Mouse (Mus musculus): ENCODE measurements at regions not wholly inside any gene's neighbourhood (a gene's known extent, or its start where the extent isn't known, plus 50 kb on each side); places are given as distances from the start of the nearest gene placed in this dataset.

DNA sequence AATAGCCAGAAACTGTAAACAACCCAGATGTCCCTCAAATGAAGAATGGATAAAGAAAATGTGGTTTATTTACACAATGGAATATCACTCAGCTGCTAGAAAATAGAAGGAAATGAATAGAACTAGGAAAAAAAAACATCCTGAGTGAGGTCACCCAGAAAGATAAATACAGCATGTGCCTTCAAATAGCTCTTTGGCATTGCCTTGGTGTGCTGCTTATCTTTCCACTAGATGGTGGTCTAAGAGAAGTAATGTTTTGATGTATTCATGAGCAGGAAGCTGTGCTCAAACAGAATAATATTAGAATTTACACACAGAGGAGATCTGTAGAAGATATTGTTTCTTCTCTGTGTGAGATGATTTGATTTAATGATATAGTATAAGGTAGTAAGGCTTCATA is 78.8 kb downstream of the Zfp619 start:
- H3K27ac ChIP-seq (ENCODE audit: low read depth, low read length), result no peak overlapping the region
- H3K9ac ChIP-seq (ENCODE audit: low read depth, low read length), result no peak overlapping the region
- H3K4me3 ChIP-seq (ENCODE audit: low read length), result no peak overlapping the region
- H3K4me1 ChIP-seq (ENCODE audit: control insufficient read depth, insufficient read depth, low read length), result no peaks in the 10 kb centered on the region
- no peak overlapping the region for H3K4me2 ChIP-seq (replicated peaks; ENCODE audit: low read depth, low read length)
- H3K36me3 ChIP-seq (ENCODE audit: control insufficient read depth, insufficient read depth, low read length), result no peaks in the 10 kb centered on the region
- no peaks in the 10 kb centered on the region for H3K27me3 ChIP-seq (ENCODE audit: control insufficient read depth, insufficient read depth, low read length)
- no peak for ATAC-seq (ENCODE audit: low FRiP score, low TSS enrichment)
- H3K9me3 ChIP-seq (ENCODE audit: control insufficient read depth, low read length), result no peaks in the 10 kb centered on the region

DNA sequence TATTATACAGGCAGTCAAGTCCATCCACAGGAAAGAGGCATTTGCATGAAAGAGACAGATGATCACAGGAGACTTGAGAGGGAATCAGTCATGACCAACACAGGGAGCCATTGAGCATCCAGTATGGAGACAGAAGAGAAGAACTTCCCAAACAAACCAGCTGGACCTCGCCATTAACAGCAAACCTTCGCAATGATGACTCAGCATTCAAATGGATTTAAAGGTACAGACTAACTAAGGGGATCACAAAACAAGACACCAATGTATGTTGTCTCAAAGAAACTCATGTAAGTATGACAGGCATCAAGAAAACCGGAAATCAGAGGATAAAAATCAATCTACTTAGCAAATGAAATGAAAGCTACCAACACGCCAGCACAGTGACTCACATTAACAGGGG is 96.2 kb downstream of the Zfp619 start:
- no peaks in the 10 kb centered on the region for H3K9me3 ChIP-seq (ENCODE audit: control insufficient read depth, low read length)
- H3K4me2 ChIP-seq (replicated peaks; ENCODE audit: low read depth, low read length), result no peak overlapping the region
- H3K36me3 ChIP-seq (ENCODE audit: control insufficient read depth, insufficient read depth, low read length), result no peaks in the 10 kb centered on the region
- no peaks in the 10 kb centered on the region for H3K27me3 ChIP-seq (ENCODE audit: control insufficient read depth, insufficient read depth, low read length)
- H3K9ac ChIP-seq (ENCODE audit: low read depth, low read length), result no peak overlapping the region
- no peak for ATAC-seq (ENCODE audit: low FRiP score, low TSS enrichment)
- no peak overlapping the region for H3K27ac ChIP-seq (ENCODE audit: low read depth, low read length)
- H3K4me3 ChIP-seq (ENCODE audit: low read length), result no peak overlapping the region
- no peaks in the 10 kb centered on the region for H3K4me1 ChIP-seq (ENCODE audit: control insufficient read depth, insufficient read depth, low read length)
- 83% methylated on average over 4 of the region's 4 CpGs for WGBS

DNA sequence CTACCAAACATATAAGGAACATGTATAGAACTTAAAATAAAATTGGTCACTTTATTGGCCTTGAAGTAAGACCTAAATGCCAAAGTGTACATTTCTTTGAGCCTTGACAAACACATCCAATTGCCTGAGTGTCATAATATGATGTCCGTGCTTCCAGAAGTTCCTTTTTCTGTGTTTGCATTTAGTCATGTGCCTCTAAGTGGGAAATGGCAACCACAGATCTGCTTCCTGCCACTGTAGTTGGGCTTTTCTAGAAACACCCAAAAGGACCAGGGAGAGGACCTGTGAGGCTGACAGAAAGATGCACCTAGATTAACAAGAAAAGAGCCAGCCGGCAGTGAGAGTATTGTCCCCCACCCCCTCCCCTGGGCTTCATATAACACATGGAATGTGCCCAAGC is 97.5 kb downstream of the Zfp619 start:
- no peak for ATAC-seq (ENCODE audit: low FRiP score, low TSS enrichment)
- H3K27me3 ChIP-seq (ENCODE audit: control insufficient read depth, insufficient read depth, low read length), result no peaks in the 10 kb centered on the region
- 86% methylated on average over 2 of the region's 2 CpGs for WGBS

DNA sequence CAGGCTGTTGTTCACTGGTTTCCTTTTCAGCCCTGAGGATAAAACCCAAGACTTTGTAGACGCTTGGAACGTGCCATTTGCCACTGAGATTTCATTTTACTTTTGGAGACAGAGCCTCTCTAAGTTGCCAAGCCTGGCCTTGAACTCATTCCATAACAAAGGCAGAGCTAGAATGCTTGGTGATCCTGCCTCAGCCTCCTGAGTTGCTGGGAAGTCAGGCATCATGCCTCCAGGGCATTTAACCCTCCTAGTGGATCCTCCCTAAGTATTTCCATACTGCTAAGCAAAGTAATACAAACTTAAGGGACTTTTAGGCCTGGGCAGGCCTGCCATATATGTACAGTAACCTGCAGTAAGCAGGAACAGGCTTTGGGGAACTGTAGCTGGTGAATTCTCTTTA is 104.2 kb downstream of the Zfp619 start:
- Histone ChIP-seq H3K9me3 (ENCODE audit: control insufficient read depth, low read length) (no peaks in the 10 kb centered on the region), H3K27ac (ENCODE audit: low read depth, low read length) (no peak overlapping the region), H3K27me3 (ENCODE audit: control insufficient read depth, insufficient read depth, low read length) (no peaks in the 10 kb centered on the region), H3K4me3 (ENCODE audit: low read length) (no peak overlapping the region), H3K4me1 (ENCODE audit: control insufficient read depth, insufficient read depth, low read length) (no peaks in the 10 kb centered on the region), H3K36me3 (ENCODE audit: control insufficient read depth, insufficient read depth, low read length) (no peaks in the 10 kb centered on the region), H3K9ac (ENCODE audit: low read depth, low read length) (no peak overlapping the region), H3K4me2 (replicated peaks; ENCODE audit: low read depth, low read length) (no peak overlapping the region)
- 85% methylated on average over 2 of the region's 2 CpGs for WGBS
- ATAC-seq (ENCODE audit: low FRiP score, low TSS enrichment), result no peak

More for the DNA sequence above, 97.5 kb downstream of the Zfp619 start:
- no peaks in the 10 kb centered on the region for H3K36me3 ChIP-seq (ENCODE audit: control insufficient read depth, insufficient read depth, low read length)
- no peak overlapping the region for H3K4me3 ChIP-seq (ENCODE audit: low read length)
- H3K9ac ChIP-seq (ENCODE audit: low read depth, low read length), result no peak overlapping the region
- no peak overlapping the region for H3K4me2 ChIP-seq (replicated peaks; ENCODE audit: low read depth, low read length)
- no peaks in the 10 kb centered on the region for H3K9me3 ChIP-seq (ENCODE audit: control insufficient read depth, low read length)
- H3K4me1 ChIP-seq (ENCODE audit: control insufficient read depth, insufficient read depth, low read length), result no peaks in the 10 kb centered on the region
- H3K27ac ChIP-seq (ENCODE audit: low read depth, low read length), result no peak overlapping the region

DNA sequence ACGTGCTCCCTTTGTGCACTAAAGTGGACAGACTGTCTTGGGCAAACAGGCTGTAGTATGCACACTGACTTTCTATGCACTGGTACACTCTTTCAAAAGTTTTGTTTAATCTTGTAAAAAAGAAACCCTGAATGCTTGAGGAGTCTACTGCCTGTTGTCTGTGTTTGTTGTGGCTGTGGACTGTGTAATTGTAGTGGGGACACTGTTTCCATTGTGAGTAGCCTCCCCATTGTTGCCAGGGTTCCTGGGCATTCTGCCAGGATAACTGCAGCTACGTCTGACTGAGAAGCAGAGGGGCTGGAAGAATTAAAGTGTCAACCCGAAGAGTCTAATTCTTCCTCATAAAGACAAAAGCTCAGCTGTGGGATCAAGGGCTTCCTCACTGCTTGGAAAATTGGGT is 115.3 kb downstream of the Zfp619 start:
- no peaks in the 10 kb centered on the region for H3K9me3 ChIP-seq (ENCODE audit: control insufficient read depth, low read length)
- 42% methylated on average over 3 of the region's 3 CpGs for WGBS
- H3K27ac ChIP-seq (ENCODE audit: low read depth, low read length), result no peak overlapping the region
- no peak overlapping the region for H3K9ac ChIP-seq (ENCODE audit: low read depth, low read length)
- H3K4me1 ChIP-seq (ENCODE audit: control insufficient read depth, insufficient read depth, low read length), result no peaks in the 10 kb centered on the region
- H3K4me3 ChIP-seq (ENCODE audit: low read length), result no peak overlapping the region
- no peak overlapping the region for H3K4me2 ChIP-seq (replicated peaks; ENCODE audit: low read depth, low read length)
- no peak for ATAC-seq (ENCODE audit: low FRiP score, low TSS enrichment)
- no peaks in the 10 kb centered on the region for H3K27me3 ChIP-seq (ENCODE audit: control insufficient read depth, insufficient read depth, low read length)
- H3K36me3 ChIP-seq (ENCODE audit: control insufficient read depth, insufficient read depth, low read length), result no peaks in the 10 kb centered on the region

DNA sequence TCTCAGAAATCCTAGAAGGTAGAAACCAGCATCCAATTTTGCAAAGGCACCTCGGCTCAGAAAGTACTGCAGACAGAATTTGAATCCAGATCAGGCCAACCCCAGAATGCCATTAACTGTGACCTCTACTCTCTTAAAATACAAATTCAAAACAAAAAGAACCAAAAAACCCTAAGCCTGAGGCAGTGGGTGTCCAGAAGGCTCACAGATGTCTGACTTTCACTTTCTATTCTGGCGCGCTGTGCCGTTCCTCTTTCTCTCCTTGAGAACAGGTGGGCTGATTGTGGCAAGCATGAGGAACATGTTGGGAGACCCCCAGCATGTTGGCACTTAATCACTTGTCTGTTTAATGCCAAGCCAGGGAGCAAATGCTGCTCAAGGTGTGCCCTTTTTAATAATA is 124.8 kb downstream of the Zfp619 start:
- no peak for ATAC-seq (ENCODE audit: low FRiP score, low TSS enrichment)
- WGBS, result 94% methylated on average over 4 of the region's 4 CpGs
- H3K27ac ChIP-seq (ENCODE audit: low read depth, low read length), result no peak overlapping the region
- no peak overlapping the region for H3K4me3 ChIP-seq (ENCODE audit: low read length)
- H3K9me3 ChIP-seq (ENCODE audit: control insufficient read depth, low read length), result no peaks in the 10 kb centered on the region
- H3K36me3 ChIP-seq (ENCODE audit: control insufficient read depth, insufficient read depth, low read length), result no peaks in the 10 kb centered on the region
- no peak overlapping the region for H3K9ac ChIP-seq (ENCODE audit: low read depth, low read length)
- H3K27me3 ChIP-seq (ENCODE audit: control insufficient read depth, insufficient read depth, low read length), result no peaks in the 10 kb centered on the region
- no peaks in the 10 kb centered on the region for H3K4me1 ChIP-seq (ENCODE audit: control insufficient read depth, insufficient read depth, low read length)
- no peak overlapping the region for H3K4me2 ChIP-seq (replicated peaks; ENCODE audit: low read depth, low read length)

DNA sequence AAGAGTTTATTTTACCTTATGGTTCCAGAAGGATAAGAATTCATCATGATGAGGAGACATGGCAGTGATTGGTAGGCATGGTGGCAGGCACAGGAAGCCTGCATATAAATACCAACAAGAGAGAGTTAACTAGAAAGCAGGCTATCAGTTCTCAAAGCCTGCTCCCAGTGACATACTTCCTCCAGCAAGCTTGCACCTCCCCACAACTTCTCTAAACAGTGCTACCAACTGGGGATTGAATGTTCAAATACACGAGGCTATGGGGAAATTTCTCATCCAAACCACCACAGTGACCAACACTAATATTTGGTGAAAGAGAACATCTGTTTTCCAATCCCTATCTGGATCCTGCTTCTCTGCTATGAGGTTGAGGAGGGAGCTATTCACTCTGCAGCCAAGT is 125.8 kb downstream of the Zfp619 start:
- Histone ChIP-seq H3K36me3 (ENCODE audit: control insufficient read depth, insufficient read depth, low read length) (no peaks in the 10 kb centered on the region), H3K9me3 (ENCODE audit: control insufficient read depth, low read length) (no peaks in the 10 kb centered on the region), H3K4me2 (replicated peaks; ENCODE audit: low read depth, low read length) (no peak overlapping the region), H3K4me3 (ENCODE audit: low read length) (no peak overlapping the region), H3K27me3 (ENCODE audit: control insufficient read depth, insufficient read depth, low read length) (no peaks in the 10 kb centered on the region), H3K9ac (ENCODE audit: low read depth, low read length) (no peak overlapping the region), H3K4me1 (ENCODE audit: control insufficient read depth, insufficient read depth, low read length) (no peaks in the 10 kb centered on the region), H3K27ac (ENCODE audit: low read depth, low read length) (no peak overlapping the region)
- WGBS, result 43% methylated on average over 1 of the region's 1 CpGs
- no peak for ATAC-seq (ENCODE audit: low FRiP score, low TSS enrichment)

DNA sequence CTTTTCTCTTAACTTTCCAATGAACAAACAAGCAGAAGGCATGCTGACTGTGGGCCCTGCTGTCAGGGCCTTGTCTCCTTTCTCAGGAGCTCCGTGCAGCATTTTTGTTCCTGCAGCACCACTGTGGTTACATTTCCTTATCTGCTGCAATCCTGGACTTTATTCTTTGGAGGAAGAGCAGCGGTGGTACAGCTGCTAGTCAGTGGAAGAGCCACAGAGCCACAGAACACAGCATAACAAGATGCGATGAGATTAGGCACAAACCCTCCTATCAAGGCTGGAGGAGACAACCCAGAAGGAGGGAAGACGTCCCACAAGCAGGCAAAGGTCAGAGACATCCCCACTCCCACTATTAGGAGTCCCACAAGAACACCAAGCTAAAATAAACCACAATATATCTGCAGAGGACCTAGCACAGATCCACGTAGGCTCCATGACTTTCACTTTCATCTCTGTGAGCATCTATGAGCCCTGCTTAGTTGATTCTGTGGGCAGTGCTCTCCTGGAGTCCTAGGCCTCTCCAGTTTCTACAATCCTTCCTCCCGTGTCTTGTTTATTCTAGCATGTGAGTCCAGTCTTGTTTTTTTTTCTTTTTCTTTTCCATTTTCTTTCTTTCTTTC is 133.0 kb downstream of the Zfp619 start:
- no peak overlapping the region for H3K27ac ChIP-seq (ENCODE audit: low read depth, low read length)
- no peak overlapping the region for H3K4me2 ChIP-seq (replicated peaks; ENCODE audit: low read depth, low read length)
- no peaks in the 10 kb centered on the region for H3K4me1 ChIP-seq (ENCODE audit: control insufficient read depth, insufficient read depth, low read length)
- H3K9me3 ChIP-seq (ENCODE audit: control insufficient read depth, low read length), result no peaks in the 10 kb centered on the region
- no peak overlapping the region for H3K9ac ChIP-seq (ENCODE audit: low read depth, low read length)
- no peaks in the 10 kb centered on the region for H3K27me3 ChIP-seq (ENCODE audit: control insufficient read depth, insufficient read depth, low read length)
- ATAC-seq (ENCODE audit: low FRiP score, low TSS enrichment), result no peak
- no peaks in the 10 kb centered on the region for H3K36me3 ChIP-seq (ENCODE audit: control insufficient read depth, insufficient read depth, low read length)
- 65% methylated on average over 6 of the region's 6 CpGs for WGBS
- no peak overlapping the region for H3K4me3 ChIP-seq (ENCODE audit: low read length)

DNA sequence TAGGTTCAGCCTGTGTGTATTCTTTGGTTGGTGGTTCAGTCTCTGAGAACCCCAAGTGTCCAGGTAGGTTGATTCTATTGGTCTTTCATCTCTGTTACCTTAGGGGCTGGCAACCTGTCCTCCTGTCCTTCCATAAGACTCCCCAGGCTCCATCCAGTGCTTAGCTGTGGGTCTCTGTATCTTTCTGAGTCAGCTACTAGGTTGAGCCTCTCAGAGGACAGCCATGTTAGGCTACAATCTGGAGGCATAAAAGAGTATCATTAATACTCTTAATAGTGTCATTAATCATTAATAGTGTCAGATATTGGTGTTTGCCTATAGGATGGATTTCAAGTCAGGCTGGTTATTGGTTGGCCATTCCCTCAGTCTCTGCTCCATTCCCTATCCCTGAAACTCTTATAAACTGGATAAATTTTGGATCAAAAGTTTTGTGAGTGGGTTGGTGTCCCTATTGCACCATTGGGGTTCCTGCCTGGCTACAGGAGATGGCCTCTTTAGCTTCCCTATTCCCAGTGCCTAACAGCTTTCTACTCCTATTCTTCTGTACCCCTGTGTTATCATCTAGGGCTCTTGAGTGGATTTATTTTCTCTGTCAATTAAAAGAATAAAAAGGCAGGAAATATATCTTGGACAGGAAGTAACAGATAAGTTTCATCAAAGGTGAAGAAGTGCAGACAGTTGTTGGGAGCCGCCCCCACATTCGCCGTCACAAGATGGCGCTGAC is 137.2 kb downstream of the Zfp619 start:
- peak; percentile 71 for ATAC-seq (ENCODE audit: low FRiP score, low TSS enrichment)
- WGBS, result 36% methylated on average over 4 of the region's 4 CpGs
- Histone ChIP-seq H3K4me1 (ENCODE audit: control insufficient read depth, insufficient read depth, low read length) (0 out of 2 replicates have a peak, but pooled peaks cover 7% of the 10 kb centered on the region), H3K4me3 (ENCODE audit: low read length) (no peak overlapping the region), H3K36me3 (ENCODE audit: control insufficient read depth, insufficient read depth, low read length) (no peaks in the 10 kb centered on the region), H3K9me3 (ENCODE audit: control insufficient read depth, low read length) (no peaks in the 10 kb centered on the region), H3K27ac (ENCODE audit: low read depth, low read length) (no peak overlapping the region), H3K4me2 (replicated peaks; ENCODE audit: low read depth, low read length) (peak overlapping the region; percentile 21; the same call in 1 of the 2 replicates), H3K27me3 (ENCODE audit: control insufficient read depth, insufficient read depth, low read length) (no peaks in the 10 kb centered on the region), H3K9ac (ENCODE audit: low read depth, low read length) (no peak overlapping the region)
